Mouse (Mus musculus) telencephalon, adult 2 months (tissue): ENCODE measurements around the gene Ifitm10.
A peak's percentile ranks its signal among the peaks of the same experiment; 100 is the strongest.
"Not testable (repeated sequence)": the region's sequence is repeated elsewhere in the genome, so short reads cannot be mapped to it uniquely, and the experiment has no call there.

Source experiments
- DNase-seq: peaks from one replicate; pipeline ENCODE4 v3.0.0-alpha.2; 2011; ENCODE audit warnings: low read depth, low spot score

The Ifitm10 gene

DNA sequence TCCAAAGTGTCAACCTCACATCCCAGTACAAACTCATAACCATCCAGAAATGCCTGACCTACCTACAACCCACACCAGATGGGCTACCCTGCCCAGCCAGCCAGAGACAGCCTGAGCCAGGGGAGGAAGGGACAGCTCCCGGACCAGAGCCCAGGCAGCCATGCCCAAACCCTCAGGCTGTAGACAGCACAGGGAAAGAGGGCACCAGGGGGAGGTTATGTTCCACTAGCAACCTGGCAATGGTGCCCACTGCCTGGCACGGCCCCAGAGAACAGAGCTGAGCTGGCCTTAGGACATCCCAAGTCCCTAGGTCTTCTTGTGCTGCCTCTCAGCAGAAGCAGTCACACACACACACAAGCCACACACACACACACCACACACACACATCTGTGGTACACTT lies 4.7 kb downstream of the Ifitm10 start:
- DNase-seq: no peak

GRCm38 (mm10) chr7:142363107-142363506 lies 10.4 kb downstream of the Ifitm10 start:
- DNase-seq: no peak

DNA sequence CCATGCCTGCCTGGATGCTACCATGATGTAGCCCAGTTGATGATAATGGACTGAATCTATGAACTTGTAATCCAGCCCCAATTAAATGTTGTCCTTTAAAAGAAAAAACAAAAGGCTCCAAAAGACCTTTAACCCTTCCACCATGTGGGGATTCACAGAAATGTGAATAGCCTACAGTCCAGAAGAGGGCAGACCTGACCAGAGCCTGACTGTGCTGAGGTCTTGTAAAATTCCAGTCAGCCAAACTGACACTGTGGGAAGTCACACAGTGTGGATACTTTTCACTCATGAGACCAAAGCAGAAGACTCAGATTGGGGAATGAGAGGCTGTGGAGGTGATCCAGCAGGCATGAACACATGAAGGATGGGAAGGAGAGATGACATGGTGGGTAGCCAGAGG lies 12.8 kb downstream of the Ifitm10 start:
- no peak for DNase-seq

GRCm38 (mm10) chr7:142359129-142359528 lies 14.4 kb downstream of the Ifitm10 start:
- no peak for DNase-seq

- DNase-seq: no peak
Observed at GRCm38 (mm10) chr7:142357566-142357965, 16.0 kb downstream of the Ifitm10 start.

- no peak for DNase-seq
Observed at GRCm38 (mm10) chr7:142354661-142355233, 18.8 kb downstream of the Ifitm10 start.

DNA sequence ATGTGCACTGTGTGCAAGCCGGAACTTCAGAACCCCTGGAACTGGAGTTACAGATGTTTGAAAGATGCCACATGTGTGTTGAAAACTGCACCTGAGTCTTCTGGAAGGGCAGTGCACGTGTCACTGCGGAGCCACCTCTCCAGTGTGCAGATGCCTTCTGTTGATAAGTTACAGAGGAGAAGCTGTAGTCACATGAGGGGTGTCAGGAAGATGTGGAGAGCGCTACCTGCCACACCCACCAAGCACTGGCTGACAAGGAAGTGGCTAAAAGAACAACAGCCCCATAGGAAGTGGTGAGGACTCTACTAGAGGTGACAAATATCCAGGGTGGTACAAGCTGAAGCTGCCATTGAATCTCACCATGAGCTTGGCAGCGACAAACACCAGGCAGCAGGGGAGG lies 19.7 kb downstream of the Ifitm10 start:
- no peak for DNase-seq

- DNase-seq: no peak
Observed at GRCm38 (mm10) chr7:142351569-142351968, 22.0 kb downstream of the Ifitm10 start.

DNA sequence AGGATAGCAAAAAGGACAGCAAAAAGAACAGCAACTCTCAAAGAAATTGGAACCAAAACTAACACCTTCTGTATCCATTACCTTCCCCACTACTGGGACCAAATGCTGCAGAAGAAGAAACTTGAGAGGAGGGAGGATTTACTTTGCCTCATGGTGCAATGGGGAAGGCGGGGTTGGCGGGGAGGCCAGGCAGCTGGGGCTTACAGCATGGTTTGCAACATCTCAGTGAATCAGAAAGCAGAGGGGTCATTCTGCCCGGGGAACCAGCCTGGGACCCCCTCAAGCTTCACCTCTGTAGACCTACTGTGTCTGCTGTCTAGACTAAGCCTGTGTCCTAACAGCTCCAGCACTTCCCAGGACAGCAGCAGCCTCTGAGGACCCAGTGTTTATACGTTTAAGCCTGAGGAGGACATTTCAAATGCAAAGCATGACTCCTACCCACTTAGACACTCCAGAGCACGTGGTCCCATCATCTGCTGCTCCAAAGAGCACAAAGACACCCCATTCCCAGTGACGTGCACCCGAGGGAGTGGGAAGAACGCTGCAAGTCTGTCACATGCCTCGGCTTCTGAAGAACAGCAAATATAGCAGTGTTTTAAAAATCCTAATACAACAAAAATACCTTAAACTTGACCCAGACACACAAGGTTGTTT lies 24.1 kb downstream of the Ifitm10 start:
- DNase-seq: peak; percentile 80

GRCm38 (mm10) chr7:142347542-142347941 lies 26.0 kb downstream of the Ifitm10 start:
- DNase-seq: no peak

DNA sequence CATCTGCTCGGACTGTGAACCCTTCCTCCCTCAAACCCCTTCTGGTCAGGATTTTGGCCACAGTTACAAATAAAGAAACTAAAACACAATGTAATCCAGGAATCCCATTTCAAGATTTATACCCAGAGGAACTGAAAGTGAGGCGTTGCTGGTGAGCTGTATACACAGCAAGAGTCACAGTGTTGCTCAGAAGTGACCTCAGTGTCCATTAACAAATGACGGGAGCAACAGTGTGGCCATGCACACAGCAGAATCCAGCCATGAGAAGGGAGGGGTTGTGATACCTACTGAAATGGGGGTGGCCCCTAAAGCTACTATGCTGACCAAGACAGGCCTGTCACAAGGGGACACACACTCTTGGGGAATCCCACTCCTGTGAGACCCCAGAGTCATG lies 31.3 kb downstream of the Ifitm10 start:
- DNase-seq: no peak

DNA sequence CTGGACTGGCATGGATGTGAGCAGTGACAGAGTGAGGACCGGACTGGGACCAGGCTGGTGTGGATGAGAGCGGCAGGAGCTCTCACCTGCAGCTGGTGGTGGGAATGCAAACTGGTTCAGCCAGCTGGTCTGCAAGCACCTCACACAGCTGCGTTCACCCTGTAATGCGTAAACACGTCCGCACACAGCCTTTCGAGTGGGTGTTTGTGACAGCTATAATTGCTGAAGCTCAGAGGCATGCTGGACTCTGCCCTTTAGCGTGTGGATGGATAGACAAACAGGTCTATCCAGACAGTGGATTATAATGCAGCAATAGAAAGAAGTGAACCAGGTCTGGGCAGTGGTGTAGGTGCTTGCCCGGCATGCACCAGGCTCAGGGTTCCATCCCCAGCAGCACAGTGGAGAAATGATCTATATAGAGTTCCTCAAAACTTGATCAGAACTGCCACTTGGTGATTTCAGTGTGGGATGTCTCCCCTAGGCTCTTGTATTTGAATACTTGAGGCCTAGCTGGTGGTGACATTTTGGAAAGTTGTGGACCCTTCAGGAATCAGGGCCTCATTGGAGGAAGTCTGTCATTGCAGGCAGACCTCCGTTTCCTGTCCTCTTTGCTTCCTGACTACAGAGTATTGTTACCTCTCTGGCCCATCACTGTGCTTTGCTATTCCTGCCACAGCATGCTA lies 31.8 kb downstream of the Ifitm10 start:
- no peak for DNase-seq

DNA sequence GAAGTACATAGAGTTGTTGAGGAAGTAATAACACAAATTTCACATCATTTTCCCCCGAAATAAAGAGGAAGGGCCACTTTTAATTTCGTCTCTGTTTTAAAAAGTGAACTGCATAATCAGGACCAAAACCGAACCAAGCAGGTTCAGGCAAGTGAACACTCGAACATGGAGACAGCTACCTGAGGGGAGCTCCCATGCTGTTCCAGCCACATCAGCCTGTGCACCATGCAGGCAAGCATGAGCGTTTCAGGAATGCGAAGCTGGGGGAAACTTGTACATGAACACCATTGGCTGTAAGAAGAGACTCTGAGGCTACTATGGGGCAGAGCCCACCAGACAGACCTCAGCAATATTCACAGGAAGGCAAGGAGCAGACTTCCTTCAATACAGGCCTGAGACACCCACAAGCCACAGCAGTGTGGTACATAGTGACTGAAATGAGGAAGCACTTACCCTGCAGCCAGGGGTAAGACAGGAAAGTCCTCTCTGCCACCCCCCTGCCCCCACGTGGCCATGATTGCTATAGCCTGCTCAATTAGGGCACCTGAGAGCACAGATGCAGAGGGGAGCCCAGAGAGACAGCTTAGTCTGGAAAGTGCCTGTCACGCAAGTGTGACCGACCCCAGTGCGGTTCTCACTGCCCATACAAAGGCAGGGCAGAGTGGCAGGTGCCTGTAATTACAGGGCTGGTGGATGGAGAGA lies 33.1 kb downstream of the Ifitm10 start:
- peak; percentile 18 for DNase-seq

- DNase-seq: no peak
Observed at GRCm38 (mm10) chr7:142335151-142335550, 38.4 kb downstream of the Ifitm10 start.

DNA sequence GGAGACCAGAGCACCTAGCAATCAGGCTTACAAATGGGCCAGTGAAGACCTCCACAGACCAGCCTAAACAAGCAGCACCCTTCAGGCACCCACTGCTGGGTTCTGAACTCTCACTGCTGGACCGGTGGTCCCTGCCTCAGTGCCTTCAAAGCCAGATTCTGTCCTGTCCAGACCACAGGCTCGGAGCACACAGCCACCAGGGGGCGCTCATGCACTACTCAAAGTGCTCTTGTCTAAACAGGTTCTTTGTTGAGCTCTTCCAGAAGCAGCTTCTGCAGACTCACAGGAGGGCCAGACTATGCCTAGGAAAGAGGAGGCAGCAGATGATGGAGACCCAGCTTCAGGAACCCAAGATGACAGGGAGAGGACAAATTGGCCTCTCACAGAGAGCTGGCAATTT lies 39.3 kb downstream of the Ifitm10 start:
- DNase-seq: peak; percentile 65

- not testable (repeated sequence) for DNase-seq
Observed at GRCm38 (mm10) chr7:142332741-142333140, 40.8 kb downstream of the Ifitm10 start.

- DNase-seq: no peak
Observed at GRCm38 (mm10) chr7:142331281-142331680, 42.3 kb downstream of the Ifitm10 start.

GRCm38 (mm10) chr7:142330271-142330724 lies 43.3 kb downstream of the Ifitm10 start:
- DNase-seq: no peak

DNA sequence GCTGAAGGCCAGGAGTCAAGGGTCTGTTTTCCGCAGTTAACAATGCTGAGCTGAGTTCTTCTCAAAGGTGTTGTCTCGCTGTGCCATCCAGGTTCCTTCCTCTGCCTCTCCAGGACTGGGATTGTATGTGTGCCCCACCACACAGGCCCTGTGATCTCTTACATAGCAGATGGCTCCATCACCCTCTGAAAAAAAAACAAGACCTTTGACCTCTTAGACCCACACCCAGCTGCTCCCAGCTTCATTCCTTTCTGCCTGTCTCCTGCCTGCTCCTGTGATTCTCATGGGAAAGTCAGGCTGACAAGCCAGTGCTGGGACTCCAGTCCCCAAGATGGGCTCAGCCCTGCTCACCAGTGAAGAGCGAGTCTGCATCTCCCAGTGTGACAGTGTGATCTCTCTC lies 45.0 kb downstream of the Ifitm10 start:
- DNase-seq: no peak

GRCm38 (mm10) chr7:142326714-142327445 lies 46.7 kb downstream of the Ifitm10 start:
- no peak for DNase-seq

DNA sequence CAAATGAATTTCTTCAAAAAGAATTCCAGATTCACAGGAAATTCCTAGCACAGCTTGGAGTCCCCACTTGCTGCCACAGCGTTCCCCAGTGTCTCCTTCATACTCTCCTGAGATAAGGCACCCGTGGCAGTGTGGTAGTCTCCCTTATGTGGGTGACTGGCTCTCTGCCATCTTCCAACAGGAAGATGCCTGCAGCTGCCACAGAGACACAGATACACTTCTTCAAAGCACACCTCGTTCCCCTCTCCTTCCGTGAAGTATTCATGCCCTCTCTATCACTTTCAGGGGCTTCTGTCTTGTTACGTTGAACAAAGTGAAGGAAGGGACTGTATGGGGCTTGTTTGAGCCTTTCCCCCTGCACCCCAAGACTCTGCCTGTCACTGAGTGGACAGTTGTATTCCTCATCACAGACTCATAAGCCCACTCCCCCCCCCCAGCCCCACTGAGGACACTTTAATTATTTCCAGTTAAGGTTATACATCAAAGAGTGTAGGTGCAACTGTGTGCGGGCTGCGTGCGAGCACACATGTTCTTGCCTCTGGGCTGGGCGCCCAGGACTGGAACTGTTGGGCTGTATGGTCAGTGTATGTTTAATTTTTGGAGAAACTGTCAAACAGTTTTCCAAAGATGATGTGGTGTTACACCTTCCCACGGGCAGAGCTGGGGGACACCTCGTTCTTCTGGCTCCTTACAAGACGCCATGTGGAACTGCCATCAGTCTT lies 50.0 kb downstream of the Ifitm10 start:
- no peak for DNase-seq
